Mouse (Mus musculus) CH12.LX (cell line): Measurements from ENCODE around the gene Gna15.

ENCODE experiments used
- BHLHE40 ChIP-seq: IDR thresholded peaks from 2 replicates; pipeline ENCODE4 v1.6.1; 2011; ENCODE audit warnings: mild to moderate bottlenecking, low read depth, low read length, improper control_type of control experiment
- CTCF ChIP-seq, 2 experiments: IDR thresholded peaks in 1 of 2; conservative IDR thresholded peaks in 1 of 2; 2 replicates each; pipeline ENCODE4 v1.5.1; 2011 to 2012; ENCODE audit warnings: low read depth in 2 of 2, low read length in 2 of 2, improper control_type of control experiment in 1 of 2, inconsistent platforms in 1 of 2, mild to moderate bottlenecking in 1 of 2, moderate library complexity in 1 of 2
- POLR2A ChIP-seq: IDR thresholded peaks from 2 replicates; pipeline ENCODE4 v1.6.1; 2011; ENCODE audit warnings: low read depth, mild to moderate bottlenecking, improper control_type of control experiment, low read length
- ZC3H11A ChIP-seq: IDR thresholded peaks from 2 replicates; pipeline ENCODE4 v1.6.1; 2012; ENCODE audit warnings: low read depth, mild to moderate bottlenecking, inconsistent platforms, low read length, improper control_type of control experiment
- ZMIZ1 ChIP-seq: IDR thresholded peaks from 2 replicates; pipeline ENCODE4 v1.6.1; 2012; ENCODE audit warnings: low read depth, mild to moderate bottlenecking, inconsistent platforms, low read length, improper control_type of control experiment

GRCm38 (mm10) chr10:81497401-81498270, 26.4 kb downstream of the Gna15 start:
- no peak for TF ChIP-seq CTCF (conservative IDR thresholded peaks at IDR 0.05 in 1 of 2, IDR thresholded peaks at IDR 0.05 in 1 of 2; ENCODE audit: low read depth in 2 of 2, low read length in 2 of 2)
- no peak for TF ChIP-seq POLR2A
- TF ChIP-seq ZMIZ1, result no peak
- no peak; the same call in 1 of the 2 replicates for TF ChIP-seq BHLHE40
- TF ChIP-seq ZC3H11A, result no peak
